Mouse (Mus musculus): Measurements from ENCODE around the gene AC109138.7.

GRCm38 (mm10) chr19:4234548-4234947, 20.4 kb downstream of the AC109138.7 start:
- no peak for TF ChIP-seq POLR2A (IDR thresholded peaks at IDR 0.05; ENCODE audit: extremely low read depth, insufficient read depth, low read length)
- TF ChIP-seq CTCF (IDR thresholded peaks at IDR 0.05; ENCODE audit: low read depth, low read length) = no peak
